Mouse (Mus musculus): ENCODE measurements around the gene Ckap2l.
A peak's percentile ranks its signal among the peaks of the same experiment; 100 is the strongest.

Ckap2l gene

DNA sequence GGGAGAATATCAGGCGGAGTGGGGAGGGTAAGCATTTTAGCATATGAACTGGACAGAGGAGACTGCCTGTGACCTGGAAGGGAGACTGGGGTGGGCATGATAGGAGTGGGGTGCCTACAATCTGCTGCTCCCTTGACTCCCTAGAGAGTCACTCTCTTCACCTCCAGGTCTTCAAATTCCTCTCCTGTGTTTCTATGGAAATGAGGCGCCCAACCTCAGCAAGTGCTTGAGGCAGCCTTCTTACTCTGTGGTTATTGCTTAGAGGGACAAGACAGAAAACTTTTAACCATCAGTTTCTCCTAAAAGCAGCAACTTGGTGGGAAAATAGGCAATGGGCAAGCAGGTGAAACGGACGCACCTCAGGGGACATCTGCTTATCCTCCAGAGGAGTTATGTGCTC, 60.5 kb downstream of the Ckap2l start:
- DNase-seq (ENCODE audit: low spot score in 2 of 2): no peak

DNA sequence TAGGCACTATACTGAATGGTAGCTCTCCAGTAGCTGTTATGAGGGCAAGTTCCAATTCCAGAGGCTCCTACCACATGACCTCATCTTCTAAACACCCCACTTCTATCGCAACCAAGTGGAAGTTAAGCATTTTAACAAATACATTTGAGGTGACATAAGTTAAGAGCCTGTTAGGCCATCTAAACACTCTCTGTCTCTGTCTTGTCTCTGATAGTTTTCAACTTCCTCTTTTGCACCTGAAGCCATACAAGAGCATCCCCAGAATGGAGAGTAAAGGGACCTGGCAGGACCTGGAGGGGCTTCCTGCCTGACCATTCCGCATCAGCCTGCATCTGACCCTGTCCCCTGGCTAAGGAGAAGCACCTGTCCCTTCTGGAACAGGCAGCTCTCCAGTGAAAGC, 62.3 kb downstream of the Ckap2l start:
- no peak for DNase-seq (ENCODE audit: low spot score in 2 of 2)

DNA sequence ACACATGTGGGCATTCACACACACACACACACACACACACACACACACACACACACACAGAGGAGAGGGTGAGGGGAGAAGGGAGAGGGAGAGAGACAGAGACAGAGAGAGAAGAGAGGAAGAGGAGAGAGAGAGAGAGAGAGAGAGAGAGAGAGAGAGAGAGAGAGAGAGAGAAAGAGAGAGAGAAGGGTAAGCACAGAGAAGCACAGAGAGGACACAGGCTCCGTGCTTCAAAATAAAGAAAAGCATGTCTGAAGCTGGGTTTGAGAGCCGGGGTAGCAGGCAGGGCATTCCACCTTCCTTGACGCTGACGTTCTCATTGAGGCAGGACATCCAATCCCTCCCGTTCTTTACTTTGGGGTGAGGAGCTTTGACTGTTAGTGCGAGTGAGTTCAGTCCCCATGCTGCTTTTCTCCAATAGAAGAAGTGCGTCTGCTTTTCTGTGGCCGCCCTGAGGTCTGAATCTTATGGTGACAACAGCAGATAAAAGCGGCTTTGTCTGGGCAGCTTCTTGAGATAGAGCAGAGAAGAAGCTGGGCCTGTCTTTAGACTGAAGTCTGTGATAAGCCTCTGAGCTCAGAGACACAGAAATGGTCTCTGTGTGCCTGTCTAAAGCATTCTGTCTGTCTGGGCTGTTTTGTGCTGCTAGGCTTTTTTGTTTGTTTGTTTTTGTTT, 63.1 kb downstream of the Ckap2l start:
- no peak for DNase-seq (ENCODE audit: low spot score in 2 of 2)

DNA sequence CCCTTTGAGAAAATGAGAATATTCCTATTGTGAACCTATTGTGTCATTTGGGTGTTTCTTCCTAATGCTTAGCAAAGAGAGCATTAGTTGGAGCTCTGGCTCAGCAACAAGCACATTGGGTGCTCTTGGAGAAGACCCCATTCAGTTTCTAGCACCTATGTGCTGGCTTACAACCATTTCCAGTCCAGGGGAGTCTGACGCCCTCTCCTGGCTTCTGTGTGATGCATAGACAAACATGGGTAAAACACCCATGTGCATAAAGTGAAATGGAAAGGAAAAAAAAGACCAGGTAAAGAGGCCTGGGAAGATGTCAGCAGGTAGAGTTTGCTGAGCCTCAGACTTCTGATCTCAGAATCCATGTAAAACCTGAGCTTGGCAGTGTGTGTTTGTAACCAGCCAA, 63.8 kb downstream of the Ckap2l start:
- no peak for DNase-seq (ENCODE audit: low spot score in 2 of 2)

DNA sequence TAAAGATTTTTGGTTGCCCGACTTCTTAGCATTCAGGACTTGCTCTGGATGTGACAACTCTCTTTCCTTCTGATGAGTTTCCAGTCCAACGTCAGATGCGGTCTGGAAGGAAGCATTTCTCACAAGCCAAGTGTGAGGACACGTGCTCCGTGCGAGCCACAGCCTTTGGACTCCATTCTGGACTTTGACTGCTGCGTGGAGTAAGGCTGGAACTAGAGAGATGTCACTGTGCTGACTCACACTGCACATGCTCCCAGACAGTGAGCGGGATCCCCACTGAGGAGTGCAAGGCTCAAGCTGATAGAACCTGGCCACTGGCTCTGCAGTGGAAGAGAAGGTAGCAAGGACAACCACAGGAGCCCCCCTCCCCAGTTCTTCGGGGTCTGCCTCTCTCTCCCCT, 64.5 kb downstream of the Ckap2l start:
- peak in 1 of 2 experiments; percentile 30 for DNase-seq (ENCODE audit: low spot score in 2 of 2)

DNA sequence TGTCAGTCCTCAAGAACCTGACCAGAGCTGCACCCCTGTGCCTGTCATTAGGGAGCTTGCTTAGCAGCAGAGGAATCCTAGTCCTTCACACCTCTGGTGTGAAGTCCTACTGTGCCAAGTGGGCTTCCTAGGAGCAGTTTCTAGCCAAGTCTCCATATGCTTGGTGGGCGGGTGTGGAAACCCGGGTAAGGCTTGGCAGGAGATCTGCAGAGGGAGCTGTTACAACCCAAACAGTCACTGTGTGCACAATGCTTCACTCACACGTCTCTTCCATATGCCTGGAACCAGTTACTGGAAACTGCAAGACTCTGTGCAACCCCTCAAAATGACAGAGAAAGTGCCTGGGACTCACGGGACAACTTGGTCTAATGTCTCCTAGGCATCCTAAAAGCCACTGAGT, 65.0 kb downstream of the Ckap2l start:
- DNase-seq (ENCODE audit: low spot score in 2 of 2): peak; percentile 89 to 93

DNA sequence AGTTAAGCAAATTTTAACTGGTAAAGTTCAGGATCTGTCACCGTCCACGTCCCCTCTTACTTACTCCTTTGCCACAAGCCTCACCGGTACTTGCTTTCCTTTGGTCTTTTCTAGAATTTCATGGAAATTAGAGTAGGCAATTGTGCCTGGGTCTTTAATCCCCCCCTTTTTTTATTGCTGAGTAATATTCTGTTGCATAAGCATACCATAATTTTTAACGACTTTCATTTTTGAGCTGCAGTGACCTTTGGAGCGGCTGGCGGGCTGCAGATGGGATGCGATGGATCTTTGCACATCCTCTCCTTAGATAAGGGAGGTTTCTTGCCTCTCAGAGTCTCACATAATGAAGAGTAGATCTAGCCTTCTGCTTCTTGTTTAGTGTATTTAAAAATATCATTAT, 67.7 kb downstream of the Ckap2l start:
- DNase-seq (ENCODE audit: low spot score in 2 of 2): no peak

DNA sequence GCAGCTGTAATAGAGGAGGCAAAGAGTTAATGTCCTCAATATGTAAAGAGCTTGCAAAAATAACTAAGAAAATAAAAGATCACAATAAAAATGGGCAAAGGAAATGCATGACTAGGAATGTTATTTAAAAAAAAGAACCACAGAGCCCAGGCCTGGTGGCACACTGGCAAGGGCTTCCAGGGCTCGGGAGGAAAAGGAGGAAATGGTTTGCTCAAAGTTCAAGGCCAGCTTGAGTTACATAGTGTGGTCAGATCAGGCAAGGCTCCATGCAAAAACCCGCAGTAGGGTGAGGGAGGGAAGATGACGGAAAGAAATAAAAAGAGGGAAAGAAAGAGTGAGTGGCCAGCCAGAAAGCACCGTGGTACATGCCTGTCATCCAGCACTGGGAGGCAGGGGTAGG, 68.4 kb downstream of the Ckap2l start:
- DNase-seq (ENCODE audit: low spot score in 2 of 2): no peak

DNA sequence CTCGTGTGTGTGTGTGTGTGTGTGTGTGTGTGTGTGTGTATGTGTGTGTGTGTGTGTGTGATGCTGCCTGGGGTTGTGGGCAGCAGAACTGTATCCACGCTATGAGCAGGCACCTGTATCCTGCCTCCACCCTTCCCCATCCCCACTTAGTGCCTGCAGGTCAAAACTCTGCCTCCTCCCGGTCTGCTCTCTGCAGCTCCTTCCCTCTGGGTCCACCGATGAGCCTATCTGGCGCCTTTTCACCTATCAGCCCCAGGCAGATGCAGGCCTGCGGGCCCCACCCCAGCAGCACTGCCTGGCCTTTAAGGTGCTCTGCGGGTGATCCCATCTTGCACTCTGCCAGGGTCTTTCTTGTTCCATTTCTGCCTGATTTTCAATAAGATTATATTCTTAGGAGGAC, 69.3 kb downstream of the Ckap2l start:
- DNase-seq (ENCODE audit: low spot score in 2 of 2): no peak

DNA sequence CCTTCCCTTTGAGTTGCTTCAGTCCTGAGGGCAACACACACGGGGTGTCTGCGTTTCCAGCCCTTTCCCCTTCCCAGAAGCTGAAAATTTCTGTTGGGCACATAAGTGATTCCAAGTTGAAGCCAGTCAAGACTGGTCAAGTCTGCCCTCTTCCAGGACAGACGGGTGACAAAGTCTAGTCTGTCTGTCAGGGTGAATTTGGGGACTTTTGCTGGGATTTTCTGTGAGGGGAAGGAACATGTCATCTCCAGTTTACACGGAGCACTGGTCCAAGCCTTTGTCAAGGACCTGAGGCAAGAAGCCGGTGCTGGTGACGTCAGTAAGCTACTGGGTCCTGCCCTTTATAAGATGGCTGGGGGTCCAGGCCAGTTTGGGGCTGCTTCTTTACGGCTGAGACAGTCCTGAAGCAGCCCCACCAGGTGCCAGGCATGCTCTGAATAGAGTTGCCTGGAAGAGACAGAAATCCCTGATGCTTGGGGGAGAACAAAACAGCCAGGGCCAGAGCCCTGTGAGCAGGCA, 69.9 kb downstream of the Ckap2l start:
- no peak for DNase-seq (ENCODE audit: low spot score in 2 of 2)

DNA sequence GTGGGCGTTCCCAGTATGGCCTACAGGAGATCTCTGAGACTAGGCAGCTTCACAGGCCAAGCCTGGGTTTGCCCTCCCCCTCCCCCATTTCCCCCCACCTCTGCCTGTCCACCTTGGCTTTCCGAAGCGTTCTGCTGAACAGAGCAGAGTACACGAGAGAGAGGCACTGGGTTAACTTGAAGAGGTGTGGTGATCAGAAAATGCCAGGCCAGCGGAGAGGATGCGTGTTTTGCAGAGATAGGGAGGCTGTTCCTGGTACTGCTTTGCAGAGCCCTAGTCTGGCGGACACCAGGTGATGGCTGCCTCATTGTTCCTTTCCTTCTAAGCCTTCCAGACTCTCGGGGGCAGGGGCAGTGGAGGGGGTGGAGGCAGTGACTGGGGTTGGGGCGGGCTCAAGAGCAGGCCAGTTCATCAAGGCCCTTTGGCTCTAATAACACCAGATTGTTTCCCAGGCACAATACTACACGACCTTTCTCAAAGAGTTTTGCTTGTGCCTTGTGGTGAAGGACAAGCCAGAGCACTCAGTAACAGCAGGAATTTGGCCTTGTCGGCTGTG, 70.6 kb downstream of the Ckap2l start:
- no peak for DNase-seq (ENCODE audit: low spot score in 2 of 2)

DNA sequence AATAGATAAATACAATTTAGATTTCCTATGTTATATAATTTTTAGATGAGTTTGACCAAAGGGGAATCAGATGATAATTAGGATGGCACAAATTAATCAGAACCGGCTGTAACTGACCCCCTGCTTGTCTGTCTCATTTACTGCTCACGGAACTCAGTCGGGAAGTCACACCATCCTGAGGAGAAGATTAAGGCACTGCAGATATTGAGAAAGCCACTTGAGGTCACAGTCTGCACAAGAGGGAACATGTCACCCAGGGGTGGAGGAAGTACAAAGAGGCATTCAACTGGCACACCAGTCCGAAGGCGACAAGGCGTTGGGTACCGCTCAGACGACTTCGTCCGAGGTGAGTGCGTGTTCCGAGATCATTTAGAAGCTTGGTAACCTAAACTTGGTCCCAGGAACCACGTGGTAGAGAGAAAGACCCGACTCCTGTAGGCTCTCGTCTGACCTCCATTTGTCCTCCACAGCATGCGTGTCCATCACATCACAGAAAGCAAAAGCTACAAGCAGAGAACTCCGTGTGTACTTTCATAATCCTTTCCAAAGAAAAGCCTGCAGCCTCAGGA, 71.7 kb downstream of the Ckap2l start:
- no peak for DNase-seq (ENCODE audit: low spot score in 2 of 2)

DNA sequence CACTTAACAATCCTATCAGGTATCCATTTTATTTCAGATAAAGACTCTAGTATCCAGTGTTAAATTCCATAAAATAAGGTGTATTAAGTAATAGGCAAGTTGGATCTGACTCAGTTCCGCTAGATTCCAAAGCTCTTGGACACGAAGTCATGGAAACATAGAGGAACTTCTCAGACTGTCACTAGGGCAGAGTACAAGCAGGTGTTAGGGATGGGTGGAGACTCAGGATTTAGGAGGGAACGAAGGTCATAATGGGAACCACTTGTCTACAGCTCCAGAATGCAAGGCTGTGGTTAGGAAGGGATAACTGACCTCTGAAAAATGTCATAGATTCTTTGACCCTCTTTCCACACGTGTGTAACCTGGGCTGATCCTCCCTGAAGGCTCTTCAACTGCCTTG, 72.8 kb downstream of the Ckap2l start:
- DNase-seq (ENCODE audit: low spot score in 2 of 2): no peak

DNA sequence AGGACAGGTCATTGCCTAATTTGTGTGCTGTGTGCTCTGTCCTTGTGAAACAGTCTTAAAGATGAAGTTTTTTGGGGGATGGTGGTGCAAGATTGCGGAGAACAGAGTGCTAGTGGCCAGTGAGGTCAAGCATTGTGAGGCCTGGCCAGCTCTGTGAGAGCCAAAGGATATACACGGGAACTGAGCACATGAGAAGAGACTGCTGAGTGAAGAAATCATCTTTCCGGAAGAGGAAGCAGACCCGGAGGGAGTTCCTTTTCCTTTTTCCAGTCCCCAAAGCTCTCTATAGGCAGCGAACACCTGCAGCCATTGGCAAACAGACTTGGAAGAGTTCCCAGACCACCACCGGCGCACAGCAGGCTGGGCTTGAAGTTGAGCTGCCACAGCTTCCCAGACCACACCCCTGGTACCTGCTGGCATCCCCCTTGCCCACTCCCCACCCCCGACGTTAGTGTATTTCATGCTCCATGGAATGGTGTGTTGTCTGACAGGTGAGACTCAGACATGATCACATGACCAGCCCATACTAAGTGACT, 75.8 kb downstream of the Ckap2l start:
- DNase-seq (ENCODE audit: low spot score in 2 of 2): no peak

DNA sequence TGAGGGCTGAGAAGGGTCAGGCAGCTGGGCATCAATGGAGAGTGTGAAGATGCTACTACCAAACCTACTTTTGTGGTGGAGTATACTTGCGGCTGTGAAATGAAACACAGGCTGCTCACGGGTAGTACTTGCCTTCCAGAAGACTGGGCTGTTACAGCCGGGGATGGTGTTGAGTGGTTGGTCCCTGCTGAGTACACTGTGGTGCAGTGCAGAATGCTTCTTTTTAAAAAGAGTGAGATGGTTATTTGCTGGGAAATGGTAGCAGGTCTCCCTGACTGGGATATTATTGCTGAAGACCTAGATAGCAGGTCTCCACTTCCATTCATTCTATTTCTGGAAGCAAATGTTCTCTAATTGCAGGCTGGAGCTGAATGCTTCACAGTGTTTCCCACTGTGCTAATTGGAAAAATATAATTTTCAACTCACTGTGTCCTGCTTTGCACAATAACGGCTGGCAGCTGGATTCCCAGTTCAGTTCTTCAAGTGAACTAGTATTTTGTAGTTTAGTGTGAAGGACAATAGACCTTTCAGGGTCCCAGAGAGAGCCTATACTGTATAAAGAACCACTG, 78.4 kb downstream of the Ckap2l start:
- no peak for DNase-seq (ENCODE audit: low spot score in 2 of 2)

All from frontal cortex, postnatal 36 days (tissue).